Mouse (Mus musculus): Measurements from ENCODE around the gene Cd84. TPM values are rescaled to one million over a fixed set of nuclear protein-coding genes. Genes with fewer than 3 reads are reported as not detected.

Cd84 gene
- polyA plus RNA-seq, 1 experiment from 2014 or later: 2.1 TPM

DNA sequence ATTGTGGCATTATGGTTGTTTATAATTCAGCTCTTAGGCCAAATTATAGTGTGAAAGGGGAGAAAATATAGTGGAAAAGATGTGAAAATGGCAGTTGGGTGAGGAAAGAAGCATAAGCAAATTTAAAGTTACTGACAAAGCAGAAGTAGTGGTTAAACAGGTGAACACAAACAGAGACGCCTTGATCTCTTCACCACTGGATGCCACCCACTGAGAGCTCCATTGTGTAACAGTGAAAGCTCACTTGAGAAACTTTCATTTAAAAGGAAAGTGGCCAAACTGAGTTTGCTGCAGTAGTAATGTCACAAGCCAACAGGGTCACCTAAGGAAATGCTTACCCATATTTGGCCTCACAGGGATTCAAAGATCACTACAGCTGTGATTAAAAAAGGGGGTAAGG lies 18.2 kb upstream of the Cd84 start:
- WGBS: 43% methylated on average over 1 of the region's 1 CpGs
- no peaks in the 10 kb centered on the region for H3K9me3 ChIP-seq (ENCODE audit: control insufficient read depth, low read length)
- no peak for ATAC-seq (ENCODE audit: insufficient number of reproducible peaks, insufficient read depth, low FRiP score, low read depth)
- H3K27ac ChIP-seq (replicated peaks in 1 of 2; ENCODE audit: control insufficient read depth in 1 of 2, insufficient read depth in 1 of 2, low read depth in 2 of 2, low read length in 2 of 2): no peak overlapping the region
- no peaks in the 10 kb centered on the region for H3K4me1 ChIP-seq (ENCODE audit: control insufficient read depth in 2 of 2, insufficient read depth in 2 of 2, low read length in 2 of 2)
- no peak overlapping the region for H3K4me3 ChIP-seq (ENCODE audit: control insufficient read depth in 1 of 2, insufficient read depth in 1 of 2, low read depth in 1 of 2, low read length in 2 of 2)
- no peak overlapping the region for H3K4me2 ChIP-seq (ENCODE audit: low read length)
- no peaks in the 10 kb centered on the region for H3K27me3 ChIP-seq (ENCODE audit: control insufficient read depth, insufficient read depth, low read length)
- no peak overlapping the region for H3K9ac ChIP-seq (ENCODE audit: low read length)
- no peaks in the 10 kb centered on the region for H3K36me3 ChIP-seq (ENCODE audit: control insufficient read depth, insufficient read depth, low read length)

DNA sequence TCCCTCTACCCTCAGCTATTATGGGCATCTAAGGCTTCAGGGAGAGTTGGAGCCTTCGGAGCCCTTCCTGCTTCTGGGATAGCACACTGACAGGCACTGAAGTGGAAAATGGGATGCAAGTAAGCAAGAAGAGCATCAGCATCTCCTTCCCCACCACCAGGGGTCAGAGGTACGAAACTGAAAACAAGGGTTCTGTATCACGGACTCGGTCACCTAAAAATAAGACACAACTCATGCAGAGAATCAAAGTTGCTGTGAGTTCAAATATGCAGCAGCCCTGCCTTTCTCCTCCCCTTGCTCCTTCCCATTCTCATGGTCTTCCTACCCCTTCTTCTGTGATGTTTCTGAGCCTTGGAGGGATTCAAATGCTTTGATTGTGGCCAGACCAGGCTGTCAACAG lies 14.0 kb upstream of the Cd84 start:
- H3K4me1 ChIP-seq (ENCODE audit: control insufficient read depth in 2 of 2, insufficient read depth in 2 of 2, low read length in 2 of 2): no peaks in the 10 kb centered on the region
- WGBS: 27% methylated on average over 4 of the region's 4 CpGs
- H3K4me3 ChIP-seq (ENCODE audit: control insufficient read depth in 1 of 2, insufficient read depth in 1 of 2, low read depth in 1 of 2, low read length in 2 of 2): no peak overlapping the region
- no peaks in the 10 kb centered on the region for H3K9me3 ChIP-seq (ENCODE audit: control insufficient read depth, low read length)
- H3K9ac ChIP-seq (ENCODE audit: low read length): no peak overlapping the region
- H3K4me2 ChIP-seq (ENCODE audit: low read length): peak overlapping the region; percentile 16; the same call in 1 of the 2 replicates
- H3K27me3 ChIP-seq (ENCODE audit: control insufficient read depth, insufficient read depth, low read length): no peaks in the 10 kb centered on the region
- no peak overlapping the region for H3K27ac ChIP-seq (replicated peaks in 1 of 2; ENCODE audit: control insufficient read depth in 1 of 2, insufficient read depth in 1 of 2, low read depth in 2 of 2, low read length in 2 of 2)
- H3K36me3 ChIP-seq (ENCODE audit: control insufficient read depth, insufficient read depth, low read length): no peaks in the 10 kb centered on the region
- ATAC-seq (ENCODE audit: insufficient number of reproducible peaks, insufficient read depth, low FRiP score, low read depth): no peak

DNA sequence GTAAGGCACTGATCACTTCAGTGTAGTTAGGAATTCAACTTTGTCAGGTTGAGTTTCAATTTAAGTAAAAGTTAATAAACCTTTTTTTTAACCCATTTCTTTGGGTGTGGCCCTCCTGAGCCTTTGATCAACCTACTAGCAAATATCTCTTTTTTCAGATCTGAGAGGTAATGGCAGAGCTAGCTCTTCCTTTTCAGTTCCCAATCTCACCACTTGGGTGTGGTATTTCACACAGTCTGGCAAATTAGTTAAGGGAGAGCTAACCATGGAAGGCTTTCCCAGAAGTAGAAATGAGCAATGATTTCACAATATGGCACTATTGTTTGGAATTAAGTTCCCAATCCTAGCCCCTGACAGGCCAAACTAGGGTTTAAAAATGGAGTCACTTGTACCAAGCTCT lies 13.3 kb upstream of the Cd84 start:
- Histone ChIP-seq H3K27ac (replicated peaks in 1 of 2; ENCODE audit: control insufficient read depth in 1 of 2, insufficient read depth in 1 of 2, low read depth in 2 of 2, low read length in 2 of 2) (no peak overlapping the region), H3K4me2 (ENCODE audit: low read length) (no peak overlapping the region), H3K4me3 (ENCODE audit: control insufficient read depth in 1 of 2, insufficient read depth in 1 of 2, low read depth in 1 of 2, low read length in 2 of 2) (no peak overlapping the region), H3K27me3 (ENCODE audit: control insufficient read depth, insufficient read depth, low read length) (no peaks in the 10 kb centered on the region), H3K4me1 (ENCODE audit: control insufficient read depth in 2 of 2, insufficient read depth in 2 of 2, low read length in 2 of 2) (no peaks in the 10 kb centered on the region), H3K9me3 (ENCODE audit: control insufficient read depth, low read length) (no peaks in the 10 kb centered on the region), H3K36me3 (ENCODE audit: control insufficient read depth, insufficient read depth, low read length) (no peaks in the 10 kb centered on the region), H3K9ac (ENCODE audit: low read length) (no peak overlapping the region)
- no peak for ATAC-seq (ENCODE audit: insufficient number of reproducible peaks, insufficient read depth, low FRiP score, low read depth)

DNA sequence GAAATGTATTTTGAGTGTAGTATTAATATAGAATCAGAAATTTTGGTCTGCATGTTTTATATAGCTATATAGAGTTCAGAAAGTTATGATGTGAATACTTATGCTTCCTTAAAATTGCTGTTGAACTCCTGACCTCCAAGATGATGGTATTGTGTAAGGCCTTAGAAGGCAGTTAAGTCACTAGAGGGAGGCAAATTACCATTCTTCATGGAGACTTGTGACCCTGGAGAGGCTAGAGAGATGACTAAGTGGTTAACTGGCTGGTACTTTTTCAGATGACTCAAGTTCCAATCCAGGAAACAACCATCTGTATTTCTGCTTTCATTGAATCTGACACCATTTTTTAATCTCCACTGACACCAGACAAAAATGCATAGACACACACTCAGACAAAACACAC lies 11.8 kb upstream of the Cd84 start:
- no peaks in the 10 kb centered on the region for H3K36me3 ChIP-seq (ENCODE audit: control insufficient read depth, insufficient read depth, low read length)
- H3K4me3 ChIP-seq (ENCODE audit: control insufficient read depth in 1 of 2, insufficient read depth in 1 of 2, low read depth in 1 of 2, low read length in 2 of 2): no peak overlapping the region
- 0 out of 2 replicates have a peak, but pooled peaks cover under 1% of the 10 kb centered on the region for H3K9me3 ChIP-seq (ENCODE audit: control insufficient read depth, low read length)
- H3K27ac ChIP-seq (replicated peaks in 1 of 2; ENCODE audit: control insufficient read depth in 1 of 2, insufficient read depth in 1 of 2, low read depth in 2 of 2, low read length in 2 of 2): no peak overlapping the region
- H3K9ac ChIP-seq (ENCODE audit: low read length): no peak overlapping the region
- no peaks in the 10 kb centered on the region for H3K27me3 ChIP-seq (ENCODE audit: control insufficient read depth, insufficient read depth, low read length)
- H3K4me1 ChIP-seq (ENCODE audit: control insufficient read depth in 2 of 2, insufficient read depth in 2 of 2, low read length in 2 of 2): no peaks in the 10 kb centered on the region
- ATAC-seq (ENCODE audit: insufficient number of reproducible peaks, insufficient read depth, low FRiP score, low read depth): no peak
- no peak overlapping the region for H3K4me2 ChIP-seq (ENCODE audit: low read length)

DNA sequence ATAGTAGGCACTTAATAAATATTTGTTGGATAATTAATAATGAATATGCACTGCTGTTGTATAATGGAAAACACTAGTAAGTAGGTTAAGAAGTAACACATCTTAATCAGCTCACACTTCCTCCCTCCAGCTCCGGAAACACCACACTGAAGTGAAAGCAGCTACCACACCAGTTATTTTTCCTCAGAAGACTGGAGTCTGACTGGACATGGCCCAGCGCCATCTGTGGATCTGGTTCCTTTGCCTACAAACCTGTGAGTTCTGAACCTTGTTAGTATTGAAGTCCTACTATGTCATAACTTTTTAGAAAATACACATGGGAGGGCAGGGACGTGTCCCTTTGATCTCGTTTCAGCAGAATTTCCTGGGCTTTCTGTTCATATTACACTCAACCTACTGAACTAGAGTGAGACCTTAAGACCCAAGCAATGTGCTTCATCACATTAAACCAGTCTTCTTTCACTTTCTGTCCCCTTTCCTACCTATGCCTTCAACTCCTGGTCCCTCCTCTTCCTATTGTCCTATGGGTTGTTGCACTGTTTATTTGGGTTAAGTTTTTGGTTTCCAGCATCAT lies 1.0 kb downstream of the Cd84 start:
- Histone ChIP-seq H3K9ac (ENCODE audit: low read length) (no peak overlapping the region), H3K27me3 (ENCODE audit: control insufficient read depth, insufficient read depth, low read length) (no peaks in the 10 kb centered on the region), H3K9me3 (ENCODE audit: control insufficient read depth, low read length) (no peaks in the 10 kb centered on the region), H3K4me1 (ENCODE audit: control insufficient read depth in 2 of 2, insufficient read depth in 2 of 2, low read length in 2 of 2) (no peaks in the 10 kb centered on the region), H3K27ac (replicated peaks in 1 of 2; ENCODE audit: control insufficient read depth in 1 of 2, insufficient read depth in 1 of 2, low read depth in 2 of 2, low read length in 2 of 2) (no peak overlapping the region), H3K4me3 (ENCODE audit: control insufficient read depth in 1 of 2, insufficient read depth in 1 of 2, low read depth in 1 of 2, low read length in 2 of 2) (no peak overlapping the region), H3K4me2 (ENCODE audit: low read length) (no peak overlapping the region), H3K36me3 (ENCODE audit: control insufficient read depth, insufficient read depth, low read length) (no peaks in the 10 kb centered on the region)
- no peak for ATAC-seq (ENCODE audit: insufficient number of reproducible peaks, insufficient read depth, low FRiP score, low read depth)
- WGBS: 66% methylated on average over 4 of the region's 4 CpGs

DNA sequence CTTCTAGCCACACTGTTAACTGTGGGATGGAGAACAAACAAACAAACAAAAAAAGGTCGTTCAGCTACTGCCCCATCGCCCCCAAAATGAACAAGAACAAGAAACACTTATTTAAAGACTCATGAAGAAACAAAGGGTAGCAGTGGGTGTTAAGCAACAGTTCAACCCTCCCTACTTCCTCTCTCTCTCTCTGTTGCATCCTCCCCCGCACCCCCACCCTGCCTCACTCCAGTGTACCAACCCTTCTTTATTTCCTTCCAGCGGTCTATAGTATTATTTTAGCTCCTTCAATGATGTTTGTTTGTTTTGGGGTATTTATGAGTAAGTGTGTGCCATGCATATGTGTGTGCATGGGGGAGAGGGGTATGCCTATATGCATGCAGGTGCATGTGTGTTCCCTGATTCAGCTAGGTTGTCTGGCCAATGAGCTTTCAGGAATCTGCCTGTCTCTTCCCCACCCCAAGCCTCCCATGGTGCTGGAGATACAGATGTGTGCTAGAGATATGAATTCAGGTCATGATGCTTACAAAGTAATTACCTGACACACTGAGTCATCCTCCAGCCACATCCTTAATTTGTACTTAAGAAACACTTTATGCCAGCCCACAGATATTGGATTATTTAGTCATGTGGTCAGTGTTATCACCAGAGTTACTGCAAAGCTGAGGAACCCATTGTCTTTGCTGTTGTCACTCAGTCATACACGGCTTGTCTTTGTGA lies 5.7 kb downstream of the Cd84 start:
- no peak overlapping the region for H3K27ac ChIP-seq (replicated peaks in 1 of 2; ENCODE audit: control insufficient read depth in 1 of 2, insufficient read depth in 1 of 2, low read depth in 2 of 2, low read length in 2 of 2)
- H3K27me3 ChIP-seq (ENCODE audit: control insufficient read depth, insufficient read depth, low read length): no peaks in the 10 kb centered on the region
- H3K36me3 ChIP-seq (ENCODE audit: control insufficient read depth, insufficient read depth, low read length): no peaks in the 10 kb centered on the region
- ATAC-seq (ENCODE audit: insufficient number of reproducible peaks, insufficient read depth, low FRiP score, low read depth): no peak
- H3K4me3 ChIP-seq (ENCODE audit: control insufficient read depth in 1 of 2, insufficient read depth in 1 of 2, low read depth in 1 of 2, low read length in 2 of 2): no peak overlapping the region
- no peak overlapping the region for H3K9ac ChIP-seq (ENCODE audit: low read length)
- H3K4me1 ChIP-seq (ENCODE audit: control insufficient read depth in 2 of 2, insufficient read depth in 2 of 2, low read length in 2 of 2): no peaks in the 10 kb centered on the region
- no peaks in the 10 kb centered on the region for H3K9me3 ChIP-seq (ENCODE audit: control insufficient read depth, low read length)
- no peak overlapping the region for H3K4me2 ChIP-seq (ENCODE audit: low read length)
- WGBS: 64% methylated on average over 5 of the region's 5 CpGs

DNA sequence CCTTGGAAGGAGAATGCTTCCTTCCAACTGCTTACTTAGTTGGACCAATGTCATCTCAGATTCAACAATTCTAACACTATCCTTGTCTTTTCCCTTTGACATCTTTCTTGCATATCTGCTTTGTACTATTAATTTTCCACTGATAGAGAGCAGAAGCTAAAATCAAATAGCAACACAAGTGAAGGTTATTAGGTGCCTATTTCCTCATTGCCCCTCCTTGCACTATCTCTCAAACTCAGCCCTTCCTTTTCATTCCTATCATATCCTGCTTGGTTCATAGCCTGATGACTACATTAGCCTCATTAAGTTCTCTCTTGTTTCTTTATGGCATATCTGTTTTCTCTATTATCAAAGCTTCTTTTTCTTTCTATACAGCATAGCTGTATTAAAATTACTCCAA lies 8.7 kb downstream of the Cd84 start:
- ATAC-seq (ENCODE audit: insufficient number of reproducible peaks, insufficient read depth, low FRiP score, low read depth): no peak
- Histone ChIP-seq H3K27me3 (ENCODE audit: control insufficient read depth, insufficient read depth, low read length) (no peaks in the 10 kb centered on the region), H3K9ac (ENCODE audit: low read length) (no peak overlapping the region), H3K4me1 (ENCODE audit: control insufficient read depth in 2 of 2, insufficient read depth in 2 of 2, low read length in 2 of 2) (no peaks in the 10 kb centered on the region), H3K4me3 (ENCODE audit: control insufficient read depth in 1 of 2, insufficient read depth in 1 of 2, low read depth in 1 of 2, low read length in 2 of 2) (no peak overlapping the region), H3K36me3 (ENCODE audit: control insufficient read depth, insufficient read depth, low read length) (no peaks in the 10 kb centered on the region), H3K27ac (replicated peaks in 1 of 2; ENCODE audit: control insufficient read depth in 1 of 2, insufficient read depth in 1 of 2, low read depth in 2 of 2, low read length in 2 of 2) (no peak overlapping the region), H3K4me2 (ENCODE audit: low read length) (no peak overlapping the region), H3K9me3 (ENCODE audit: control insufficient read depth, low read length) (no peaks in the 10 kb centered on the region)

DNA sequence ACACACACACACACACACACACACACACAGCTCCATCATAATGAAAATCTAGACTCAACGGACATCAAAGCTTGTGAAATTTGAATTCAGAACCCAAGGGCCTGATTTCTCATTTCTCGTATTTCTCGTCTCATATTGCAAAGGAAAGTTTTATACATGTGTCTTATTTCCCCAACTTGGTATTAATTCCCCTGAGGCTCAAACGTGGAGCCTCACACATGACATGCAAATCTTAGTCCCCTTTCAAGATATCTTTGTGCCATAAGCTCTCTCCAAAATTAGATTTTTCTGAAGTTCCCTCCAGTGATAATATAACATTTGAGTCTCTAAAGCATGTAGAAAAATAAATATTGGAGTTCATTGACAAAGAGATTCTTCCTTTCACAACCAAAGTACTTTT lies 9.3 kb downstream of the Cd84 start:
- Histone ChIP-seq H3K27me3 (ENCODE audit: control insufficient read depth, insufficient read depth, low read length) (no peaks in the 10 kb centered on the region), H3K9ac (ENCODE audit: low read length) (no peak overlapping the region), H3K4me3 (ENCODE audit: control insufficient read depth in 1 of 2, insufficient read depth in 1 of 2, low read depth in 1 of 2, low read length in 2 of 2) (no peak overlapping the region), H3K4me1 (ENCODE audit: control insufficient read depth in 2 of 2, insufficient read depth in 2 of 2, low read length in 2 of 2) (no peaks in the 10 kb centered on the region), H3K4me2 (ENCODE audit: low read length) (no peak overlapping the region), H3K36me3 (ENCODE audit: control insufficient read depth, insufficient read depth, low read length) (no peaks in the 10 kb centered on the region), H3K27ac (replicated peaks in 1 of 2; ENCODE audit: control insufficient read depth in 1 of 2, insufficient read depth in 1 of 2, low read depth in 2 of 2, low read length in 2 of 2) (no peak overlapping the region), H3K9me3 (ENCODE audit: control insufficient read depth, low read length) (no peaks in the 10 kb centered on the region)
- WGBS: 79% methylated on average over 4 of the region's 4 CpGs
- ATAC-seq (ENCODE audit: insufficient number of reproducible peaks, insufficient read depth, low FRiP score, low read depth): no peak

Measured in heart, embryonic 14.5 days (tissue).